Mouse (Mus musculus) adrenal gland, postnatal 25 days (tissue): ENCODE data around the gene Lgals1. TPM values are rescaled to one million over a fixed set of nuclear protein-coding genes. Genes with fewer than 3 reads are reported as not detected.
"Not testable (repeated sequence)": the region's sequence is repeated elsewhere in the genome, so short reads cannot be mapped to it uniquely, and the experiment has no call there.

ENCODE experiments used
- DNase-seq: peaks from one replicate; pipeline ENCODE4 v3.0.0; 2021; ENCODE audit warnings: mixed read lengths
- long read RNA-seq: library from polyadenylated mRNA; stranded (forward); transcript quantifications from one replicate; pipeline ENCODE4 v2.0.0, GENCODE M21; 2021
- total RNA-seq: library from RNA; stranded (reverse); gene quantifications from 2 replicates; pipeline ENCODE4 v1.2.3, GENCODE M21; 2021

Gene Lgals1
- total RNA-seq = 273 and 304 TPM in 2 replicates
- long read RNA-seq, transcript Lgals1-201 (4 exons, 800 nt) = major isoform, 268 of 317 reads
- long read RNA-seq, partial matches to known transcripts = 9 of 317 reads
- long read RNA-seq, other reads (novel, unspliced or antisense) = 40 of 317 reads

GRCm38 (mm10) chr15:78926021-78926919, at the start of gene Lgals1:
Lgals1 (plus strand) TSS chr15:78926725.
- peak; percentile 90 for DNase-seq

- peak; percentile 88 for DNase-seq
These were observed 49.3 kb upstream of the Lgals1 start, which contains the start of gene Gga1 for GRCm38 (mm10) chr15:78876991-78877809. Gga1 (plus strand) TSS chr15:78877190.

GRCm38 (mm10) chr15:78877810-78878390, 48.6 kb upstream of the Lgals1 start:
- DNase-seq = no peak

- DNase-seq = not testable (repeated sequence)
These were observed 47.6 kb upstream of the Lgals1 start for GRCm38 (mm10) chr15:78878792-78879516.

GRCm38 (mm10) chr15:78880432-78880831, 46.1 kb upstream of the Lgals1 start:
- no peak for DNase-seq

- DNase-seq = no peak
These were observed 44.7 kb upstream of the Lgals1 start for GRCm38 (mm10) chr15:78881828-78882227.

DNA sequence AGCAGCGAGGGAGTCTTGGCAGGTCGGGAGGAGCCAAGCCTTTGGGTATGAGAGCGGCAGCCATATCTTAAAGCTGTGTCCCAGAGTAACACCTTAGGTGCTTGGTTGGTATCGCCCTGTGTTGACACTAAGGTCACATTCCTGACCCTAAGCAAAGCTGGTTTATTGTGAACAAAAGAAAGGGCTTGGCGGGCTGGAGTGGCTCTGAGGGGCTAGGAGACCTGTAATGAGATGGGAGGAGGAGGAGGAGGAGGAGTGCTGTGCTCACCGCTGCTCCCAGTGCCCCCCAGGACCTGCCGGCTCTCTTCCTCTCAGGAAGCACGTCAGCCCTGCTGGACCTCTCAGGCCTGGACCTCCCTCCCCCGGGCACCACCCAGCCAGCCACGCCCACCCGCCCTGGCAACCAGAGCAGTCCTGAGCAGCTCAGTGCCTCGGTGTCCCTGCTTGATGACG, 37.1 kb upstream of the Lgals1 start:
- no peak for DNase-seq

DNA sequence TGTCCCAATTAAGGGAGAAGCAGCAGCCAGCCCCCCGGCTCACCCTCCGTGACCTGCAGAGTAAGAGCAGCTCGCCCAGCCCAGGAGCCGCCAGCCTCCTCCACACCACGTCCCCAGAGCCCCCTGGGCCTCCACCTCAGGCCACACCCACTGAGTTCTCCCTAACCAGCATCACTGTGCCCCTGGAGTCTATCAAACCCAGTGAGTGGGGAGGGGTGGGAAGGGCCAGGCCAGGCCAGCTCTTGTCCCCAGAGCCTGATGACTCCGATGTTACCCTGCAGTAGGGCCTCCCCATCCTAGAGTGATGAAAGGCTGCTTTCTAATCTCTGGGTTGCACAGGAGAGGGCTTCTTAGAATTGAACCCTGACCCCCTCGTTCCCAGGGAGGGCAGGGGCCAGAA, 34.1 kb upstream of the Lgals1 start:
- DNase-seq = no peak

GRCm38 (mm10) chr15:78894726-78895125, 31.8 kb upstream of the Lgals1 start:
- DNase-seq = no peak

DNA sequence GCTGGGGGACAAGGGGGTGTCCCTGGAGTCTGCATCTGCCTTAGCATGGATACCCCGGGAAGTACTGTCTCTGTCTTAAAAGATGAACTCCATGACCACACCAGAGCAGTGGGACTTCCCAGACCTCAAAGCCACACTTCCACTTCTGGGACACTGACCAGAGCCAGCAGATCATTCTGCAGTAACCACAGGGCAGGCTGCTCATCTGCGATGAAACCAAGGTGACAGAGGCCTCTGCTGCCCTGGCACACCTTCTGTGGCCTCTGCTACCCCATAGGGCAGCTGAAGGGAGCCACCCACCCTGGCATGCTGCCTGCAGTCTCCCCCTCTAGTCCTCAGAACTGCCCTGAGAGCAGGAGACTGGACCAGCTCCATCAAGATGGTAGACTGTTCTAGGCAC, 30.8 kb upstream of the Lgals1 start:
- DNase-seq = no peak

GRCm38 (mm10) chr15:78896149-78896548, 30.4 kb upstream of the Lgals1 start:
- DNase-seq = no peak

- no peak for DNase-seq
These were observed 29.0 kb upstream of the Lgals1 start for GRCm38 (mm10) chr15:78897488-78897887.

- no peak for DNase-seq
These were observed 28.0 kb upstream of the Lgals1 start for GRCm38 (mm10) chr15:78898507-78899001.

DNA sequence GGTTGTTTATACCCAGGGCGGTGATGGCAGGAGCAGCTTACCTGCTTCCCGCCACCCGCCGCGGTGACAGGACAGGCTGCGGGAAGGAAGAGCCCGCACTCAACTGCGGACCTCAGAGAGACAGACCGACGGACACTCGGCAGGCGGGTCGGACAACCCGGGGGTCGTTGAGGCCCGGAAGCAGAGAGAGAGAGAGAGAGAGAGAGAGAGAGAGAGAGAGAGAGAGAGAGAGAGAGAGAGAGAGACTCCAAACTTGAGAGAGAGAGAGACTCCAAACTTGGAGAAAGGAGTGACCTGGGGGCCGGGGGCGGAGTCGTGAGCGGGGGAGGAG, 27.2 kb upstream of the Lgals1 start, which contains the start of gene Gm49510:
Gene Gm49510, plus strand, starts transcription at position 259 of the 331 bp plus-strand sequence.
- no peak for DNase-seq

DNA sequence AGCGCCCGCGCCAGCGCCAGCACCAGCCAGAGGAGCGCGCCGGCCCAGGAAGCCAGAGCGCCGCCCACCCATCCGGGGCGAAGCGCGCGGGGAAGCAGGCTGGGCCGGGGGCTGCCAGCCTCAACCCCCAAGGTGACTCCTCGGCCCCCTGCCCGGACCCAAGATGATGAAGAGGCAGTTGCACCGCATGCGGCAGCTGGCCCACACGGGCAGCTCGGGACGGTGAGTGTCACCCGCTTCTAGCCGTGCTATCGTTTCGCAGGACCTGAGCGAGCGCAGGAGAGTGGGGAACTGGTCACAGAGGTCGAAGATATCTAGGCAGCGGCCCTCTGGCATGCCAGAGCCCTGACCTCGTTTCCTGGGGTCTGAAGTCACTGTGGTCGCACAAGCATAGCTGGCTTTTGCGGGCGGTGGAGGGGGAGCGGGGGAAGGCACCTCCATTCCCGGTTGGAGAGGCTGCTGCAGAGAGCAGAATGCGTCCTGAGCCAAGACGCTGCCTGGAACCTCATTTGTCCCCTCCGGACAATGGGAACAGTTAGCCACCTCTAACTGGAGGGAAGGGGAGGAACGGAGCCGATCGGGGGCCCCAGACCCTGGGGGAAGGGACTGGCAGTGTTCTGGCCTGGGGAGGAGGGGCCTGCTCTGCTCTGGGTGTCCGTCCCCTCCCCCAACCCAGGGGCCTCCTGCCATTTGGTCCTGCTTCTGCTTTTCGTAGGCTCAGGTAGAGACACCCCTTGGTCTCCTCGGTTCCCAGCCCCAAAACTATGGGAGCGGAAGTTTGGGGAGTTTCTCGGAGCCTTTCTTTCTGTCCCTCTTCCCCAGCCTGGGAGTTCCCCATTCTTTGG, 26.6 kb upstream of the Lgals1 start, which contains the start of gene Sh3bp1:
Gene Sh3bp1, plus strand, starts transcription at position 29 of the 845 bp plus-strand sequence.
- peak; percentile 70 for DNase-seq

GRCm38 (mm10) chr15:78900585-78901421, 25.7 kb upstream of the Lgals1 start:
- DNase-seq = no peak

DNA sequence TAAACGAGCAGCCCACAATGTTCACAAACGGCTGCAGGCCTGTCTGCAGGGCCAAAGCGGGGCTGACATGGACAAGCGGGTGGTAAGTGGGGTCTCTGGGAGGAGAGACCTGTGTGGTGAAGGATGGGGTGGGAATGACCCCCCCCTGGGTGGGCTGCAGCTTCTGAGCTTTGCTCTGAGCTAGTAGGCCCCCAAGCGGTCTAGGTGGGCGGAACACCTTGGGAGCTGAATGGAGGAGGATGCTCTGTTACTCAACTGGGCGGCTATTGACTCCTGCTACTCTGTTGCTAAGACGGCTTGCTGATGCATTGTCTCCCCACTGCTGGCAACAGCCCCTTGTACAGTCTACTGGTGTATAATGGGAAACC, 25.1 kb upstream of the Lgals1 start:
- DNase-seq = no peak

- DNase-seq = peak; percentile 78
These were observed 23.3 kb upstream of the Lgals1 start for GRCm38 (mm10) chr15:78903243-78903642.

DNA sequence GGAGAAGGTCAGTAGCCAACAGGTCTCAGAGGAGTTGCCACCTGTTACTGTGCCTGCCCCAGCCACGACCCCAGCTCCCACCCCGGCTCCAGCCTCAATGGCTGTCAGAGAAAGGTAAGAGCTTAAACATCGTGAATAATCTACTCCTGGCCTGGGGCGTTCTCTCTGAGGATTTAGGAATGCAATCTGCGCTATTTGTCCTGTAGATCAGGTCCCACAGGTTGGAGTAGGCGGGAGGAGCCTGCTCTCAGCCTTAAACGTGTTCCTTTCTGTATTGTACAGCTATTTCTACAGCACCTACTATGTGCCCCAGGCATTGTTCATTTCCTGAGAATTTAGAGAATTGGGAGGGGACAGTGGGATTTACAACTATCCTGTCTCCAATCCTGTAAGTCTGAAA, 18.1 kb upstream of the Lgals1 start:
- DNase-seq = no peak
